10 mouse cellular contexts compared by ENCODE assay signal in the genomic region with DNA sequence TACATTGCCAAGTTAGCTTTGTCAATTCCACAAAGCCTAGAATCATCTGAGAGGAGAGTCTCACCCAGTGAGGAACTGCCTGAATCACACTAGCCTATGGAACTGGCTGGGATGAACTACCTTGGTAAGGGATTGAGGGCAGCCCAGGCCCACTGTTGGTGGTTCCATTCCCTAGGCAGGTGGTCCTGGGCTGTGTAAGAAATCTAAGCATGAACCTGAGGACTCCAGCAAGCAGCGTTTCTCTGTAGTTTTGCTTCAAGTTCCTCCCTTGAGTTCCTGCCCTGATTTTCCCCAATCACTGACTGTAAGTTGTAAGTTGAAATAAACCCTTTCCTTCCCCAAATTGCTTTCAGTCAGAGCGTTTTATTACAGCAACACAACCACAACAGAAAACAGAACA. TPM values are rescaled to one million over a fixed set of nuclear protein-coding genes. Genes with fewer than 3 reads are reported as not detected.
DNase-seq lines count a peak whose midpoint lies in the region; ATAC-seq and TF ChIP-seq lines count a peak whose summit lies in the region.
"Had no signal": no experiment of that assay in that cellular context is flagged by ENCODE, and none has a peak within 500 bp of the region (broad histone marks: within the 10 kb centered on the region; RNA-seq: fewer than 3 reads in every experiment).

No protein-coding gene starts in this region.

- DNase-seq in heart, adult 11 months = peak; percentile 45
- DNase-seq in heart, postnatal 10 days = no peak
- DNase-seq in liver, embryonic 13.5 days = no peak
- DNase-seq in ovary, postnatal 10 days (ENCODE audit: low spot score) = no peak
- no peak for DNase-seq in thymus, postnatal 14 days
- no peak for DNase-seq in cerebellum, adult 8-10 months
- DNase-seq: B cell, adult 2 months; thymus, adult 18-20 months had no signal

- peaks cover 9% of the 10 kb centered on the region; the same call in 1 of the 2 replicates for H3K27me3 ChIP-seq in E14TG2a.4 (ENCODE audit: insufficient read depth, low read length)
- no peaks in the 10 kb centered on the region for H3K27me3 ChIP-seq in forebrain, embryonic 16.5 days (replicated peaks; ENCODE audit: control insufficient read depth, insufficient read depth, low read length)
- no peaks in the 10 kb centered on the region for H3K27me3 ChIP-seq in liver, embryonic 13.5 days

- no peak for ATAC-seq in forebrain, embryonic 16.5 days
- no peak for ATAC-seq in liver, embryonic 13.5 days (ENCODE audit: low read depth)

- intact Hi-C loops in heart, postnatal 10 days (cut with DNase I) = no loop called here

- H3K9ac ChIP-seq in forebrain, embryonic 16.5 days (replicated peaks; ENCODE audit: low read depth, low read length) = no peak overlapping the region
- peak overlapping the region; percentile 81; the same call in 1 of the 2 replicates for H3K9ac ChIP-seq in liver, embryonic 13.5 days

- H3K36me3 ChIP-seq in E14TG2a.4 (ENCODE audit: insufficient read depth, low read length) = no peaks in the 10 kb centered on the region
- H3K36me3 ChIP-seq in forebrain, embryonic 16.5 days (ENCODE audit: control insufficient read depth, insufficient read depth) = no peaks in the 10 kb centered on the region
- H3K36me3 ChIP-seq in liver, embryonic 13.5 days = no peaks in the 10 kb centered on the region

- H3K27ac ChIP-seq in forebrain, embryonic 16.5 days (ENCODE audit: low read length) = peak overlapping the region; percentile 31; the same call in 1 of the 2 replicates
- peak overlapping the region; percentile 98 for H3K27ac ChIP-seq in liver, embryonic 13.5 days

- H3K4me2 ChIP-seq in forebrain, embryonic 16.5 days (ENCODE audit: low read length) = no peak overlapping the region
- H3K4me2 ChIP-seq in liver, embryonic 13.5 days = peak overlapping the region; percentile 75

- 0 out of 2 replicates have a peak, but pooled peaks cover 2% of the 10 kb centered on the region for H3K9me3 ChIP-seq in E14TG2a.4 (ENCODE audit: low read length)
- no peaks in the 10 kb centered on the region for H3K9me3 ChIP-seq in forebrain, embryonic 16.5 days (ENCODE audit: control insufficient read depth, low read length)
- no peaks in the 10 kb centered on the region for H3K9me3 ChIP-seq in liver, embryonic 13.5 days (replicated peaks)

- no peak for TF ChIP-seq CTCF in E14TG2a.4 (conservative IDR thresholded peaks at IDR 0.05; ENCODE audit: low read length)

- peaks cover 57% of the 10 kb centered on the region for H3K4me1 ChIP-seq in E14TG2a.4 (replicated peaks; ENCODE audit: low read depth, low read length)
- H3K4me1 ChIP-seq in forebrain, embryonic 16.5 days (replicated peaks; ENCODE audit: control insufficient read depth, insufficient read depth, low read length) = peaks cover 15% of the 10 kb centered on the region
- peaks cover 55% of the 10 kb centered on the region for H3K4me1 ChIP-seq in liver, embryonic 13.5 days (replicated peaks)

- 86% methylated on average over 2 of the region's 2 CpGs for WGBS in forebrain, embryonic 16.5 days
- WGBS in liver, embryonic 13.5 days (ENCODE audit: insufficient replicate concordance) = 31% methylated on average over 2 of the region's 2 CpGs

- H3K4me3 ChIP-seq in E14TG2a.4 (replicated peaks; ENCODE audit: low read length) = peak overlapping the region; percentile 87; the same call in 1 of the 2 replicates
- no peak overlapping the region for H3K4me3 ChIP-seq in forebrain, embryonic 16.5 days (replicated peaks; ENCODE audit: low read length)
- H3K4me3 ChIP-seq in liver, embryonic 13.5 days (replicated peaks) = peak overlapping the region; percentile 66

RNA-seq across cellular contexts. Expression of gene Tmpo, which starts 1.3 kb away (rescaled TPM):
- 100 to 1,000 TPM in 1 of 2 experiments, 10 to 100 TPM in 1; 99.0 to 107 TPM for total RNA-seq in heart, postnatal 10 days (2021)
- 139 and 173 TPM in 2 replicates for polyA plus RNA-seq in forebrain, embryonic 16.5 days (2015; fragmentation: Nextera tagmentation; extraction: Ambion mirVana)
- polyA plus RNA-seq in liver, embryonic 13.5 days (2015; fragmentation: Nextera tagmentation; extraction: Ambion mirVana) = 131 and 169 TPM in 2 replicates

RNA-seq across cellular contexts. Expression of gene Slc25a3, which starts 56.0 kb away (rescaled TPM):
- total RNA-seq in heart, postnatal 10 days (2021) = 1,000 to 10,000 TPM; 2,219 to 2,275 TPM
- 482 and 491 TPM in 2 replicates for polyA plus RNA-seq in forebrain, embryonic 16.5 days (2015; fragmentation: Nextera tagmentation; extraction: Ambion mirVana)
- 283 and 285 TPM in 2 replicates for polyA plus RNA-seq in liver, embryonic 13.5 days (2015; fragmentation: Nextera tagmentation; extraction: Ambion mirVana)
